Mouse (Mus musculus): ENCODE data around the gene B3galt1. TPM values are rescaled to one million over a fixed set of nuclear protein-coding genes. Genes with fewer than 3 reads are reported as not detected.
A peak's percentile ranks its signal among the peaks of the same experiment; 100 is the strongest.

B3galt1 gene
- total RNA-seq, 4 experiments from 2014 or later: 1.8 to 3.4 (median 2.9) TPM

GRCm38 (mm10) chr2:67724249-67724648 lies 158.6 kb downstream of the B3galt1 start:
- DNase-seq (ENCODE audit: low spot score in 2 of 2): no peak

GRCm38 (mm10) chr2:67730771-67731170 lies 165.1 kb downstream of the B3galt1 start:
- DNase-seq (ENCODE audit: low spot score in 2 of 2): no peak

DNA sequence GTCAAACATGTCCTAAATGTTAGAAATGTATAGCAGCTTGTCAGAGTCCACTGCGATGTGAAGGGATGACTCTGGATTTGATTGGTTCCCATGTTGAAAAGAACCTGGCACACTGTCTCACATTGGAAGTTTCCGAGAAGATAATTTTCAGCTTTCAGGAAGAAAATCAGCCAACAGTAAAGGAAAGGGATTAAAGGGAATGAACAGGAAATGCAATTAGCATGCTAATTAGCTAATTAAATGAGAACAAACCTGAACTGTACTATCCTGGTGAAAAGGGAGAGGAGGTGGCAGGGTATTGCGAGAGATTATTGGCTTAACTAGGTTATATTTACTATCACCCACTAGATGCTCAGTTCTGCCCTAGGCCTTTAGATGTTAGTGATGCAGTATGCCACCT lies 185.9 kb downstream of the B3galt1 start:
- DNase-seq (ENCODE audit: low spot score in 2 of 2): no peak

- no peak for DNase-seq (ENCODE audit: low spot score in 2 of 2)
These were observed 190.8 kb downstream of the B3galt1 start for GRCm38 (mm10) chr2:67756507-67756906.

- no peak for DNase-seq (ENCODE audit: low spot score in 2 of 2)
These were observed 221.9 kb downstream of the B3galt1 start for GRCm38 (mm10) chr2:67787536-67787935.

DNA sequence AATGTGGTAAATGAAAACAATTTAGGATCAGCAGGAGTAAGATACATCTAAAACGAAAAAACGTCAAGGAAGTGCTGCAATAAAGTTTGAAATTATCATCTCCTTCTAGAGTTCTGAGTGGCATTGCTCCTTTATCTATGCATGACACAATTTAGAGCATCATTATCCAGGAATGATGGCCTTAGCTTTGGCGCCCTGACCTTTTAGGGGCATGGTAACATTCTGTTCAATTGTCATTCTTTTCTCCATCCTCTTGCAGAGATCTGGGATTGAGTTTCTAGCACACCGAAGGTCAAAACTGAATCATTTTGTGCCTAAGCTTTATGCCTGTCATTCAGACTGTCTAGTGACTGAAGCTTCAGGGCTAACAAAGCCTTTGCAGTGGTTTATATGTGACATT lies 231.9 kb downstream of the B3galt1 start:
- DNase-seq (ENCODE audit: low spot score in 2 of 2): no peak

GRCm38 (mm10) chr2:67799981-67800380 lies 234.3 kb downstream of the B3galt1 start:
- DNase-seq (ENCODE audit: low spot score in 2 of 2): no peak

- no peak for DNase-seq (ENCODE audit: low spot score in 2 of 2)
These were observed 250.5 kb downstream of the B3galt1 start for GRCm38 (mm10) chr2:67816149-67816548.

- DNase-seq (ENCODE audit: low spot score in 2 of 2): no peak
These were observed 252.3 kb downstream of the B3galt1 start for GRCm38 (mm10) chr2:67818014-67818413.

GRCm38 (mm10) chr2:67822360-67822759 lies 256.7 kb downstream of the B3galt1 start:
- no peak for DNase-seq (ENCODE audit: low spot score in 2 of 2)

- DNase-seq (ENCODE audit: low spot score in 2 of 2): peak; percentile 25 to 45
These were observed 262.0 kb downstream of the B3galt1 start for GRCm38 (mm10) chr2:67827697-67828096.

GRCm38 (mm10) chr2:67829055-67829915 lies 263.6 kb downstream of the B3galt1 start:
- no peak for DNase-seq (ENCODE audit: low spot score in 2 of 2)

DNA sequence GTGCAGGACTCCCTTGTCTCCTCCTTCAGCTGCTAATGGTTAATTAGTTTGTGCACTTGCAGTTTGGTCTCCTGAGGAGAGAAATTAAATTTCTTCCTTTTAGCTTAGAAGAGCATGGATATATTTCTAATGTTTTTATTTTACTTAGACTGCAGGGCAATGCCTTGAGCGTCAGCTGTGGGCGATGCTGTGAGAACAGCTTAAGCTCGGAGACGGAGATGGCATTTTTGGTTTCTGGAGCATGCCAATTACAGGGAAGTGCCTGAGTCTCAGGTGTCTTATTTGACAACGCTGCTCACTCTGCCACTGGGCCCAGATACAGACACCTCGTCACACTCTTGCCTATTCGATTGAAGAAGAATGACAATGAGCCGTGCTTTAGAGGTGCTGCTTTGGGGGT lies 282.1 kb downstream of the B3galt1 start:
- no peak for DNase-seq (ENCODE audit: low spot score in 2 of 2)

DNA sequence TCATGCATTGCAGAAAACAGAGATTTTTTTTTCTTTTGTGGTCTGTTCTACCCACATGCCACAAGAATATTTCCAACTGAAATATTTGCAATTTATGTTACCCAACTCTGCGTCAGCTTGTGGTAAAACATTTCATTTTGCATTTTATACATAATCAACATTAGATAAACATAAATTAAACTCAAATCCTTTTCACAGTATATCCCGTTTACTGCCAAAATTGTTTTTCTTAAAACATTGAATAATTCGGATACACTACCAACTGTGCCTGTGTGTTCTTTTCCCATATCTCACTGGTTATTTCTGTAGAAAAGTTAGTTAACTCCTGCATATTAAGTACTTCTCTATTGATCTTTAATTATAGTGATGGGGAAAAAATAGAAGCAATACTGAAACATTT lies 285.1 kb downstream of the B3galt1 start:
- DNase-seq (ENCODE audit: low spot score in 2 of 2): no peak

GRCm38 (mm10) chr2:67858340-67858739 lies 292.7 kb downstream of the B3galt1 start:
- no peak for DNase-seq (ENCODE audit: low spot score in 2 of 2)

DNA sequence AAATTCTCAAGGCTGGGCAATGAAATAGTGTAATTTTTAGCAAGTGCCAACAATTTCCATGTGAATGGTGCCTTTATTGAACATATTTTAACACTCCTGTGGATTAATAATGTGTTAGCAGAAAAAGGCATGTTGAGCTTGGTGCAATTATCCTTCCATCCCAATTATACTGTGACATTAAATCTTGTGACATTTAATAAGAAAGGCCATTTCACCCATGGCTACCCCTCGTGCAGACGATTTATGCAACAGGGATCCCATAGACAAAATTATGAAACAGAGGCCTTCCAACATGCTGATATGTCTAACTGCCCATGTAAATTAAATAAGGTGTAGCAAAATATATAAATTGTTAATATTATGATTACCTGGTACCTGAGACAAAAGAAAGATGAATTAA lies 293.3 kb downstream of the B3galt1 start:
- DNase-seq (ENCODE audit: low spot score in 2 of 2): no peak

DNA sequence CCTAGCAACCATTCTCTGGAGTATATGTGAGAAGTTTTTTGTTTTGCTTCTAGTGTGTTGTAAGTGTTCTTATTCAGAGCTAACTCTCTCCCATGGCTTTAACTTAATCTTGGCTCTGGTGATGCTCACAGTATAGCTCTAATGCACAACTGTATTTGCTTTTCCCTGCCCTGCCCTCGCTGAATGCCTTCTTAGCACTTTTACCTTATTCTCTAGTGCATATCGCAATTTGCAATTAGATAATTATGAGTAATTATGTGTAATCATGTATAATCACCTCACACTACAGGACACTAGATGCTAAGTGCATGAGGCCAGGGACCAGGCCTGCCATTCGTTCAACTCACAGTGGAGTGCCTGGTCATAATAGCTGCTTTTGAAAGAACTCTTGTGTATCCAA lies 307.7 kb downstream of the B3galt1 start:
- no peak for DNase-seq (ENCODE audit: low spot score in 2 of 2)

GRCm38 (mm10) chr2:67879836-67880235 lies 314.2 kb downstream of the B3galt1 start:
- DNase-seq (ENCODE audit: low spot score in 2 of 2): no peak

- DNase-seq (ENCODE audit: low spot score in 2 of 2): no peak
These were observed 316.1 kb downstream of the B3galt1 start for GRCm38 (mm10) chr2:67881713-67882281.

- no peak for DNase-seq (ENCODE audit: low spot score in 2 of 2)
These were observed 332.5 kb downstream of the B3galt1 start for GRCm38 (mm10) chr2:67897956-67898689.

GRCm38 (mm10) chr2:67901574-67901973 lies 335.9 kb downstream of the B3galt1 start:
- DNase-seq (ENCODE audit: low spot score in 2 of 2): no peak

- DNase-seq (ENCODE audit: low spot score in 2 of 2): no peak
These were observed 337.1 kb downstream of the B3galt1 start for GRCm38 (mm10) chr2:67902651-67903292.
